Mouse (Mus musculus) kidney, adult 2 months (tissue): ENCODE measurements around the gene Laptm5. TPM values are rescaled to one million over a fixed set of nuclear protein-coding genes. Genes with fewer than 3 reads are reported as not detected.

Experiments used
- DNase-seq: peaks from one replicate; pipeline ENCODE4 v3.0.0; 2021
- H3K27ac ChIP-seq: fragments of 200-500 bp; 2 replicates; pipeline ENCODE4 v1.5.1; 2012; ENCODE audit warnings: low read depth, low read length, control low read depth, inconsistent platforms; ENCODE audit not compliant: insufficient read depth
- H3K27me3 ChIP-seq: fragments of 200-500 bp; replicated peaks from 2 replicates; pipeline ENCODE4 v1.6.1; 2012; ENCODE audit warnings: mild to moderate bottlenecking, moderate library complexity, low read length, inconsistent platforms; ENCODE audit not compliant: control insufficient read depth, insufficient read depth
- H3K36me3 ChIP-seq: fragments of 200-500 bp; 2 replicates; pipeline ENCODE4 v1.6.1; 2012; ENCODE audit warnings: mild to moderate bottlenecking, moderate library complexity, low read length, inconsistent platforms; ENCODE audit not compliant: control insufficient read depth, insufficient read depth
- H3K4me1 ChIP-seq: fragments of 200-500 bp; 2 replicates; pipeline ENCODE4 v1.6.1; 2011; ENCODE audit warnings: low read length; ENCODE audit not compliant: control insufficient read depth, insufficient read depth
- H3K4me3 ChIP-seq: fragments of 200-500 bp; 2 replicates; pipeline ENCODE4 v1.5.1; 2011; ENCODE audit warnings: mild to moderate bottlenecking, low read depth, low read length, control low read depth; ENCODE audit not compliant: insufficient read depth
- CTCF ChIP-seq: fragments of 200-500 bp; conservative IDR thresholded peaks from 2 replicates; pipeline ENCODE4 v1.5.1; 2011; ENCODE audit warnings: low read depth, mild to moderate bottlenecking, control low read depth, low read length, moderate library complexity, mixed read lengths; ENCODE audit not compliant: insufficient read depth, insufficient read length
- POLR2A ChIP-seq: fragments of 200-500 bp; IDR thresholded peaks from one replicate; pipeline ENCODE4 v1.6.1; 2011; ENCODE audit warnings: low read depth, low read length, control low read depth
- WGBS: fragments of 180-500 bp; shearing (Covaris S2); methylation state at CpG from one replicate; pipeline ENCODE4 v1.1.7; 2018; 5-methylcytosine and 5-hydroxymethylcytosine counted together
- polyA plus RNA-seq: library from polyadenylated mRNA; depleted of rRNA; stranded (reverse); fragments of >200 nt; gene quantifications from 2 replicates; pipeline ENCODE4 v1.2.3, GENCODE M21; 2012; rRNA removed

The Laptm5 gene
- polyA plus RNA-seq, 1 experiment = 79.8 TPM

DNA sequence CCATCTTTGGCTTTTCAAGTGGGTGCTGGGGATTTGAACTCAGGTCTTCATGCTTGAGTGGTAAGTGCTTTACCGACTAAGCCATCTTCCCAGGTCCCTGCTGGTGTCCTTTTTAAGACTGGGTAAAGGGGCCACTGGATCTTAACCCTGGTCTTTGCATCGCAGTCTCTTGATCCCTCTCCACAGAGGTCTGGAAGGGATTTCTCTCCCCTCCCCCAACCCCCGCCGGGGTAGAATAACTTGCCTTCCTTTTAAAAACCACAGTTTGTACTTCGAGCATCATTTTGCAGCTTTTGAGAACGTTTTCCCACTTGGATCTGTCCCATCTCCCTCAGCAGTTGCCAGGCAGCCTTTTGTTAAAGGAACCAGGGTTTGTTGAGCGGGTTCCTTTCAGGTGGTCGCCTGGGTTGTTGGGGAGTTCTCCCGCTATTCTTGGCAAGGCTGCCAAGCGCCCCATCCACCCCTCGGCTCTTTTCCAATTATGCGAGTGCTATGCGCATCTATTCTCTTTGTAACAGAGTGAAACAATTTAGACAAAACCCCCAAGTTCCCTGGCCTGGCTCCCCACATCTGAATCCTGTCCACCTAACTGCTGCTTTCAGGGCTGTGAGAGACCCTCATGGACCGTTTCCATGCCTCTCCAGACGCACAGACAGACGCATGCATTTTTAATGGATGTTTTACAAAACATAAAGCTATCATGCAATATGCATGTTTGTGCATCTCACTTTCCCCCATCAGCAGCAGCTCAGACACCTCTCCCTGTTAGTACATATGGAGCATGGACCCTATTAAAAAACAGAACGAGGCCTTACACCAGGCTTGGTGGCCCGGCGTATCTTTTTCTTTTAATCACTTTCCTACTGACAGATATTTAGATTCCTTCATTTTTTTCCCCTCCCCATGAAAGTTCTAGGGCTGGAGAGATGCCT is 60.7 kb downstream of the Laptm5 start:
- WGBS = 76% methylated on average over 19 of the region's 19 CpGs
- H3K4me1 ChIP-seq = no peaks in the 10 kb centered on the region
- H3K4me3 ChIP-seq = no peak overlapping the region
- no peak for DNase-seq
- no peaks in the 10 kb centered on the region for H3K36me3 ChIP-seq
- H3K27me3 ChIP-seq = no peaks in the 10 kb centered on the region
- no peak overlapping the region for H3K27ac ChIP-seq
- TF ChIP-seq CTCF (no peak), POLR2A (no peak)

DNA sequence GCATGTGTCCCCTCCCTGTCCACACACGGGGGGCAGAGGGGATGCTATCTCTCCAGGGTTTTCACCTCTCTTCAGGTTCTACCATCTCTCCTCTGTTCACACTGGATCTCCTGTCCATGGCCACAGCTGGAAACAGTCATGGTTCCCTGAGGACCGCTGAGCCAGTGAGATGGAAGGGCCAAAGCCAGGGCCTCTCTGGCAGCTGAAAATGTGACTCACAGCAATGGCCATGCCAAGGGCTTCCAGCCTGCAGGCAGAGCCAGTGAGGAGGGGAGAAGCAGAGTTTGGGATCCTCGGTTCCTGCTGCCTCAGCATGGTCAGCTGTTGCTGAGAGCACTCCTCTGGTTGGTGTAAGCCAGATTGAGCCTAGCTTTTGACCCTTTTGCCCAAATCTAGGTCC is 66.1 kb downstream of the Laptm5 start:
- Histone ChIP-seq H3K27me3 (no peaks in the 10 kb centered on the region), H3K36me3 (no peaks in the 10 kb centered on the region), H3K4me3 (no peak overlapping the region), H3K27ac (no peak overlapping the region), H3K4me1 (no peaks in the 10 kb centered on the region)
- no peak for DNase-seq
- TF ChIP-seq CTCF (no peak), POLR2A (no peak)
- 51% methylated on average over 3 of the region's 3 CpGs for whole genome bisulfite sequencing

DNA sequence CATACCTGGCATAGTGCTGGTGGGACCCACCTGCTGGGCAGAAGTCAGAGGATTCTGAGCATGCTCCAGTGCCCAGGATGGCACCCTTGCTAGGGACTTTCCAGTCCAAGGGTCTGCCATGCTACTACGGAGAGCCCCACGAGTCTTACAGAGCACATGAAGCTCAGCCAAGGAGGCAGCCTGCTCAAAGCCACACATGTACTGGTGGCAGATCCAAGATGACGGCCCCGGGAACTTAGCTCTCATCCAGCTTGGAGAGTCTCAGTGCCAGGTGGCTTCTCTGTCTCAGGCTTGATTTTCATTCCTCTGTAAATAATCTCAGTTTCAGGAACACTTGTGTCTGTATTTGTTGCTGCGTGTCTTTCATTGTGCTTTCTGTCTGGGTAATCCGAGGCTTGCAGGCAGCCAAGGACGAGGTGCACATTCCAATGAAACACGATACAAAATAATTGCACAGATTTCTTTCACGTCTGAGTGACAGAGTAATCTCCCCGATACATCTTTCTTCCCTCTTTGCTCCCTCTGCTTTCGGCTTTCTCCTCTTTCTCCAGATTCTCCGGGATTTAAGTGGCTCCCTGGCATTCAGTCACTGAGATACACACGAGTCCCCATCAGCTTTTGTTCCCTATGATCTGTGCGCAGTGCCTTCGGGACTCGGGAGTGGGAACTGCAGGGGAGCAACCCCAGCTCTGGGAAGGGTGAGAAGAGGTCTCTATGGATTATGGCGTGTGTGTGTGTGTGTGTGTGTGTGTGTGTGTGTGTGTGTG is 71.7 kb downstream of the Laptm5 start:
- Histone ChIP-seq H3K27ac (no peak overlapping the region), H3K27me3 (no peaks in the 10 kb centered on the region), H3K4me1 (no peaks in the 10 kb centered on the region), H3K4me3 (no peak overlapping the region), H3K36me3 (no peaks in the 10 kb centered on the region)
- DNase-seq = no peak
- WGBS = 38% methylated on average over 17 of the region's 17 CpGs
- TF ChIP-seq CTCF = no peak
- no peak for TF ChIP-seq POLR2A

Other genes starting within 250 kb of the Laptm5 start
- 45.9 and 52.4 TPM in 2 replicates for gene Pum1, start 249.8 kb upstream of the Laptm5 start, polyA plus RNA-seq
- 27.1 and 45.3 TPM in 2 replicates for gene Sdc3, start 120.6 kb upstream of the Laptm5 start, polyA plus RNA-seq
- 0.06 TPM in 1 of 2 replicates, not detected in the other for gene Matn1, start 31.3 kb downstream of the Laptm5 start, polyA plus RNA-seq